Mouse (Mus musculus) G1E-ER4 (cell line): ENCODE data around the gene Colca2. TPM values are rescaled to one million over a fixed set of nuclear protein-coding genes. Genes with fewer than 3 reads are reported as not detected.

Experiments
- GATA1 ChIP-seq: IDR thresholded peaks from one replicate; pipeline ENCODE4 v1.8.0; 2012; ENCODE audit warnings: low read length, inconsistent platforms
- polyA plus RNA-seq: library from polyadenylated mRNA; stranded (reverse); fragments of >175 nt; gene quantifications from 2 replicates; pipeline ENCODE4 v1.2.3, GENCODE M21; 2012

Colca2 gene
- polyA plus RNA-seq, 1 experiment: not detected

DNA sequence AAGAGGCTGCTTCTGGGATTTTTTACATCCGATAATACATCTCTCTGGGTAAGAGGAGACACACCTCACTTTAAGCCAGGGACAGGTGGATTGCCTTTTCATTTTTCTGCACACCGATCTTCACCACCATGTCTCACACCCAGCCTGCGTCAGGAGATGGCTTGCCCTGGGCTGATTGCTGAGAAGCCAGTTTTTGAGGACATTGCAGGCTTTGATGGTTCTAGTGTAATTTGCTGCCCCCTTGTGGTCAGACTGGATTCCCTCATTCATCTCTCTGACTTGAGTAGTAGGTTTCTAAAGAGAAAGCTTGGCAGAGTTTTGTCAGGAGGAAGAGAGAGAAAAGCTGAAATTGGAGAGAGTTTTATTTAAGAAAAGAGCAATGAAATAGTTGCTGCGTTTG, 14.3 kb upstream of the Colca2 start:
- TF ChIP-seq GATA1: no peak

DNA sequence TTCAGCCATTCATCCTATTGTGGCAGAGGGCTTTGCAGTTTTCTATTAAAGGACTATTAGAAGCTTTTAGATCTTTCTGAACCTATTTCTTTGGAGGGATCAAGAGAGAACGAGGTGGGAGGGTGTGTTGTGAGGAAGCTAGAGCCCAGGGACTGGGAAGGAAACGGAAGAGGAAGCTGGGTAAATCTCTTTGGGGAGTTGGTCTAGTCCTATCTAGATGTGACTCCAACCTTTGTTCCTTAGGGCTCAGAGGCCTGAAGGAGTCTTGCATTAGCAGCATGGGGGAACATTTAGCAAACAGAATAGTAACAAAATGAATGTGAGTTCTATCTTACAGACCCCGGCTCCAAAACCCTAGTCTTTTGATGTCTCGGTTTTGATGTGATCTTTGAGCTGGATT, 12.6 kb upstream of the Colca2 start:
- TF ChIP-seq GATA1: no peak

DNA sequence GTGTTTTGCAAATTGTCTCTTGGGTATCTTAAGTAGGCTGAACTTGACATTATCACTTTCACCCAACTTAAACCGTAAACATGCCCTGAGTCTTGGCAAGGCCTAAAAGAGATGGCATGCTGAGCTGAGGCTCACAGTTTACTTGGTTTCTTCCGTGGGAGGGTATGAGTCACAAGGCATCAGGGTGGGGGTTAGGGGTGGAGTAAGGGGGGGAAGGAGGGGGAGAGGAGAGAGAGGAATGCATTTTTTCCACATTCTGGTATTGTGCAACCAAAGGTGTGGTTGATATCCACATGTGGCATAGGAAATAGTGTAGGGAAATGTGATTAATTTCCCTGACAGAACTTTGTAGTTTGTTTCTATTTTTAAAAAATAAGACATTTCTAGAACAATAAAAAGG, 7.7 kb upstream of the Colca2 start:
- TF ChIP-seq GATA1: no peak

DNA sequence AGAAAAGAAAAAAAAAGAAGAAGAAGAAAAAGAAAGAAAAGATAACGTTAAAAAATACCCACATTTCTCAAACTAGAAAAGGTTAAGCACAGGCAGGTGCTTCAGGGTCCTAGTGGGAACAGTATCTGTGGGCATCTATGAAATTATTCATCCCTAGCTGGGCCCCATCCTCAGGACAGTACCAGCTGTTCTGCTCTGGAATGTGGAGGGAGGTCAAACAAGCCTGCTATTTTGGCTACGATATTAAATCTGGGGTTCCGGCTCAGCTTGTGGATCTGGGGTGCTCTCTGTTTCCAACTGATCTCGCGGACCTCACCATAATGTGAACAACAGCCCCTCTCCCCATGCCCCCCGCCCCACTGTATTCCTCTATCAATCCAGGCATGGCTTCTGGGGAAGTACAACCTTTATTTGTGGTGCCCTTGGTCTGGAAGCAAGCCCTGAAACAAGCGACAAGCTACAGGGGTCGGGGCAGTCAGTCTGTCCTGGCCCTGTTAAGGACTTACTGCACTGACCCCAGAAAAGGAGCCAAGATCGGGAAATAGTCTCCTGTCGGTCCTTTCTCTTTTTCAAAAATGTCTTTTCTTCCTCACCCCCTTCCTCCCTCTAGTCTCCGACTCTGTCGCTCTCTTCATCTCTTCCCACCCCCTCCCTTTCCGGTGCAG, 403 bp downstream of the Colca2 start:
- TF ChIP-seq GATA1: no peak

DNA sequence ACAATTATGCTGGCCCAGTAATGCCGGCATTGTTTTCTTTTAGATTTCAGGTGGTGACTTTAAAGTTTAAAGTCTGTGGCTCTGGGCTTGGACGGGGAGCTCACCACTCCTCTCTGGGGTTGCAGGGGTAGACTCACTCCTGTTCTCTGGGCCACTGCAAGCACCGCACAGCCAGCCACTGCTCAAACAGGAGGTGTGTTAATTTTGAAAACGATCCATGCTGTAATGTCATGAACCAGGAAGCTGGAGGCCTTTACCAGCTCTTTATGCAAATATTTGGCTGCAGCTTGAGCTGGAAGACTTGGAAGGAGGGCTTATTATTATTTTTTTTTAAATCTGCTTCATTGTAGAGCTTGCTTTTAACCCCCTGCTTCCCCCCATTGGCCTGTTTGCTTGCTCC, 3.7 kb downstream of the Colca2 start:
- no peak for TF ChIP-seq GATA1

DNA sequence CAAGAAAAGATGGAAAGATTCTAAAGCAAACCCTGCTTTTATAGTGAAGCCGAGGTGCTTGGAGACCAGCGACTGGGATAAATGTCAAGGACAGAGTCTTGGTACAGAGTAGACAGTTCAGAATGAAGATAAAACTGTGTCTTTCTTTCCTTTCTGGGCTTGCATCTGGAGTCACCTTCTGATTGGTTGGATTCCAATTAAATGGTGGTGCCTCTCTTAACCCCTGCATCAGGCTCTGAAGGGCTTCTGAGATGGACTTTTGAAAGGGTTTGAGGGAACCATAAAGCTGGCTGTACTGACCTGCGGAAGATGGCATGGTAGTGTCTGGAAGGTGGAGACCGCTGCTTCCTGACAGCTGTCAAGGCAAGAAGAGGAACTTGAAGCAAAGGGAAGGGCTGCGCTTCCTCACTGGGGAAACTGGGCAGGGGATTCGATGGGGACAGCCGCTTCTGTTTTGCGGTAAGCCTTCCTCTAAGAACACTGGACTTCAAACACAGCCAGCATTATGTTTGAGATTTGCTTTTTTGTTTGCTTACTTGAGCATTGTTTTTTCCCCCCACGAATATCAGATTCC, 4.7 kb downstream of the Colca2 start:
- no peak for TF ChIP-seq GATA1

DNA sequence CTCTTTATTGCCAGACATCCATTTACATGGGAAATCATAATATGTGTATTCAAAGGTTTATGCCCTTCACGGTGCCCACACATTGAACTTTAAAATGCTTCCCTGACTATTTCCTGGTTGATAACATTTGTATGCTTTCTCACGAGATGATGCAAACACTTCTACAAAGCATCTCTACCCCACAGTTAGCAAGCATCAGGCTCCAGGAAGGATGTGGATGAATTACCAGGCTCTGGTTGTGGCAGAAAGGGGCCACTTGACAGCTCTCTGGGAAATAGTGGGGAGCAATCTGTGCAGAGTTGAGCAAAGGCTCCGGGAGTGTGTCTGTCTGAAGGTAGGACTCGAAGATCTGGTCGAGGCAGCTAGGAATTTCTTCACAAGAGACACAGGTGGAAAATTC, 6.3 kb downstream of the Colca2 start:
- no peak for TF ChIP-seq GATA1

DNA sequence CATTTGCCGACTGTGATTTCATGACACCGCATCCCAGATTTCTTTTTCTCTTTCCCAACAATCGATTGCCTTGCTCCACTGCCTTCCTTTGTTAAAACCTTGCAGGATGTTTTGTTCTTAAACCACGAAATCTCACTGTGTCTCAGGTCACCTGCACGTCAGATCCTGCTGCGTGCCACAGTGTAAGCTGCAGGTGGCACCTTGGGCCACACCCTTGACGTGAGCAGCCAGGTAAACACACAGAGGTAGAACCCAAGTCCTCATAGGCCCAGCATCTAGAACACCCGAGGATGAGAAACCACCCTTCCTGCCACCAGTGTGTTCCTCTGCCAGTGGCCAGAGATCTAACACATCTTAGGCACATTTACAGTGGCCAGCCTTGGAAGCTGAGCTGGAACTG, 7.3 kb downstream of the Colca2 start:
- no peak for TF ChIP-seq GATA1

DNA sequence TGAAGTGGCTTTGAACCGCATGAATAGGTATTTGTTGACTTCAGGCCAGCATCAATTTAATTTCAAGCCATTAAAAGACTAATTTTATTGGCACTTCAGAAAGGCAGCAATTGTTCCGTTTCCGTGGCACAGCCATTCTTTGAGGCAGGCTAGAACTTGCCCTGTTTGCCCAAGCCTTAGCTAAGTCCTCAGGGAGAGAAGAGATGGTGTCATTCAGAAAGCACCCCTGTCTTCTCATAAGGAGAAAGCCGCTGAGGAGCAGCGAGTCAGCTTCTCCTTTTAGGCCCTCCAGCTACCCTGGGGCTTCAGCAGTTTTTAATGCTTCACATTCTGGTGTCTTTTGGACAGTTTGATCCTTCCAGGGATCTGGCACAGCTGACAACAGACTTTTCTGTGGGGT, 9.5 kb downstream of the Colca2 start:
- no peak for TF ChIP-seq GATA1

DNA sequence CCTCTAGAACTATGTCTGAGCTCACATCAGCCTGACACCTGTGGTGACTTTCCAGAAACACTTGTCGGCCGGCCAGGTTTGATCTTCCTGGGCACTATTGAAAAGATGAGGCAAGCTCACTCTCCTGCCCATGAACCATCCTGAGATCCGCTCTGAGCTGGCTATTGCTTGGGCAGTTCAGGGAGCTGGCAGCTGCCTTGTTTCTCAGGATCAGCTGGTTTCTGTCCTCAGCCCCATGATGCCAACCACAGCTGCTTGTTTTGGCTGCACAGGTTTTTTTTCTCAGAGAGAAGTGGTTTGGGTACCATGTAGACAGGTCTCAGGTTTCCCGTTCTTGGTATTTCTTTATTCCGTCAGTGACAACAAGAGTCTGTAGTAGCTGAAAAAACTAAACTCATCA, 19.9 kb downstream of the Colca2 start:
- no peak for TF ChIP-seq GATA1

DNA sequence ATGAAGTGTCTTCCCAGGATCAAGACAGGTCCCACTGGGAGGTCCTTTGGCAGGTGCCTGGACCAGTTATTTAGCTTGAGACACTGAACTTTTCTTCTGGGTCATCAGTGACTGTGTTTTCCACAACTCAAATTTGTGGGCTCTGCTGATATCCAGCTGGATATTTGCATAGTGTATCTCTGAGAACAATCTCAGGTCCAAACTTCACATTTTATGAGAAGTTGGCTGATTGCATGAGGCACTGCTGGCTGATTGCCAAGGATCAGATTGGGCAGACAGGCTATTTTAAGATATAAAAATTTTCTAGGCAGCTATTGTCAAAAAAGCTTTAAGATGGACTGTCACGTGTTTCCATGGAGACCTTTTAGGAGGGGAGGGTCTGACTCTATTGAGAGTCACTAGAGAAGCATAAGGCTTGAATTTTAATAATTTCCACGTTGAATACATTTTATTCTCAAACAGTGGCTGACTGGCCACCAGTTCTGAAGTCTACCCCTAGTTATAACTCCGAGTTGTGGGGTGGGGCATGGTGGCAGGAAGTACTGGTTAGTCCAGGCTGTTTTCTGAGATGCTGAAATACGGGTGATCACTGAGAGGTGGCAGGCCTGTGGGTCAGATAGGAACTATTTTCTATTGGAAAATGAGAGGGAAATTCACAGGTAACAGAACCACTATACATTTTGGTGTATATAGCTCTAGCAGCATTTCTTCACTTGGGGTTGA, 21.4 kb downstream of the Colca2 start:
- TF ChIP-seq GATA1: no peak

DNA sequence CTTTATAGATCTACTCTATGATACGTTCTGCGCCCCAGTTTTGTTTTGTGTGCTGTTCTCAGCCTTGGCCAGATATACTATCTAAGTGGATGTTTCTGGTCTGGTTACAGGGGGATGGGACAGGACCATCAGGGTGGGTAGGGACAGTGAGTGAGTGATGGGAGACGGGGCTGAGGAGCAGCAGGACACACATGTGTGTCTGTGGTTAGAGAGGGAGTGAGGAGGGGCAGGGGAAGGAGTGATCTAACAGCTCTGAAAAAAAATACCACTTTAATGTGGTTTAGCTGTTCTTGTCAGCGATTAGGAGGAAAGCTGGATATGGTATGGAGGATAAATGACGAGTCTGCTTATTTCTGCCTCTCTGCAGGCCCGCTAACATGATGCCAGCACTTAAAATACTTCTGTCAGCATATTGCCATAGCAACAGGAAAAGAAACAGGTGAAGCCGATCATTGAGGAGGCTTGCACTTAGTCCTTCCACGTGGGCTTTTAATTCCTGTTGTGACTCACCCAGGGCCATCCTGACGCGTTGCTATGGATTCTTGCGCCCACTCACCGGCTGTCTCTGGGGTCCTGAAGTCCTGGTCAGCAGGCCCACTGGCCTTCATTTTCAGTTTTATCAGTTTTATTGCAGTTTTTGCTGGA, 39.5 kb downstream of the Colca2 start:
- TF ChIP-seq GATA1: no peak

DNA sequence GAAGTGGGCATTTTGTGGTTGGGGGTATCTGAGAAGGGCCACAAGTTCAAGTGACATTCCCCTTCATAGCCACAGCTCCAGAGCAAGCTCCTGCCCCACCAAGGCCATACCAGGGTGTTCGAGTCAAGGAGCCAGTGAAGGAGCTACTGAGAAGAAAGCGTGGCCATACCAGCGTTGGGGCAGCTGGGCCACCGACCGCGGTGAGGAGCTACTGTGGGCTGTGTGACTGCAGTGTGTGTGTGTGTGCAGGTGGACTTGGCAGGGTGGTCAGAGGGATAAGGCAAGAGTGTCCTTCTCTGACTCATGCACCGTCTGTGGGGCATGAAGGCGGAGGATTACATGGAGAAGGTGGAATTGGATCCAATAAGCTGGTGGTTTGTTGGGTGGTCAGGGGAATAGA, 46.2 kb downstream of the Colca2 start:
- TF ChIP-seq GATA1: no peak

DNA sequence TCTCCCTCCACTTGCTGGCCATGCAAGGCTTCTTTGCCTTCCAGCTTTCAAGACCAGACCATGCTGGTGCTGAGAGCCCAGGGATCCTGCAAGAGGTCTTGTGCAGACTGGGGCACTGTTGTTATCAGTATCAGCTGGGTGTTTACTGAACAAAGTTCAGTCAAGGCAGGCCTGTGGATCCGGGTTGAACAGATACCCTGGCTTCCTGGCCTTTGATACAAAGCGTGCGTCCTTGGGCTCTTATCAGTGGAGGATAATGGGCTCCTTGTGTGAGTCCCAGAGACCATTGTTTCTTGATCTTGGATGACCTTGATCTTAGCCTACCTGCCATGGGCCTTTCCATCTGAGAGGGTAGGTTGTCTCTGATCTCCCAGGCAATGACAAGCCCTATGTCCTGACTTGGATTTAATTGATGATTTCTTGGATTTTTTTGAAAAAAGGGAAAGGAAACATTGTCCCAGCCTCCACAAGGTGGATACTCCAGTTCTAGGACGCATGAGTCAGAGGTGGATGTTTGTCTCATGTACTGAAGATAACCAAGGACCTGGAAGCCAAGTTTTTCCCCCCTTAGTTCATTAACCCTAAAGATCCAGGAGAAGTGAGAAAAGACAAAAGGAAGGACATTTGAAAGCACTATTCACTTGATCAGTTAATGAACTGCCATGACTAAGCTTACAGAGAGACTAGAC, 47.5 kb downstream of the Colca2 start:
- TF ChIP-seq GATA1: no peak

DNA sequence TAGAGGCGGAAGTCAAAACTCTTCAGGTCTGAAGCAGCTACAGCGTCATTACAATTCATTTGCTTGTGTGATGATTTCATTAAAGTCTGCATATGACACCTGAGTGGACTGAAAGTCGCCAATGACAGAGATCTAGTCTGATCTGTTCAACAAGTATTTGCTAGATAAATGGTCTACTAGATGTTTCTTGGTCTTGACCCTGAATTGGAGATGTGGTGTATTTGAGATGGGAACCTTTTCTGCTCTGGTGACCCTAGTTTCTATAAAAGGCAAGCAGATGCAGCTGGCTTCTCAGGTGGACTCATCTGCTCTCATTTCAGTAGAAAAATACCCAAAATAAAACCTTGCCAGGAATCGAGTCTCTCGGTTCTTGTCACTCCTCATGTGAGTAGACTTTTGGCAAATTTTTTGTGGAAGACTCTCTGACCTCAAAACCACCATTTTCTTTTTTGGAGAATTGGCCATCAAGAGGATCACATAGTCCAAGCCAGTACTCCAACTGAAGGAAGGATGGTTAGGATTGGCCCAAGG, 52.7 kb downstream of the Colca2 start:
- TF ChIP-seq GATA1: no peak

Other genes starting within 250 kb of the Colca2 start
- not detected in 2 replicates for gene Btg4, start 217.7 kb downstream of the Colca2 start, polyA plus RNA-seq
- 8.1 and 8.2 TPM in 2 replicates for gene Layn, start 201.5 kb downstream of the Colca2 start, polyA plus RNA-seq
- gene 4833427G06Rik, start 176.5 kb downstream of the Colca2 start, polyA plus RNA-seq: 0.13 and 0.18 TPM in 2 replicates
- gene Gm32742, start 113.1 kb downstream of the Colca2 start, polyA plus RNA-seq: 0.01 and 0.02 TPM in 2 replicates
- not detected in 2 replicates for gene Pou2af1, start 64.9 kb downstream of the Colca2 start, polyA plus RNA-seq
- gene 1810046K07Rik, start 50.3 kb upstream of the Colca2 start, polyA plus RNA-seq: not detected in 2 replicates